Mouse (Mus musculus) neutrophil, adult 83 days (primary cell): ENCODE data around the gene Klhdc9. TPM values are rescaled to one million over a fixed set of nuclear protein-coding genes. Genes with fewer than 3 reads are reported as not detected.

Source experiments
- total RNA-seq, 2 experiments: library from RNA; stranded (reverse); gene quantifications; one replicate each; pipeline ENCODE4 v1.2.4; 2023

The Klhdc9 gene
- total RNA-seq, result not detected

GRCm38 (mm10) chr1:171360656-171361055 is at the start of gene Klhdc9:
Klhdc9 (minus strand) TSS chr1:171360798.

GRCm38 (mm10) chr1:171388376-171389102 is 27.9 kb upstream of the Klhdc9 start, which contains the start of gene Arhgap30:
Arhgap30 (plus strand) TSS chr1:171388954.

GRCm38 (mm10) chr1:171369845-171370556 is 9.4 kb upstream of the Klhdc9 start, which contains the start of gene Nectin4:
Nectin4 (plus strand) TSS chr1:171370099.

GRCm38 (mm10) chr1:171345225-171346094 is 15.1 kb downstream of the Klhdc9 start, which contains the start of the genes Nit1 and Pfdn2:
Nit1 (minus strand) TSS chr1:171345646.
Pfdn2 (plus strand) TSS chr1:171345670.

GRCm38 (mm10) chr1:171328839-171329432 is 31.7 kb downstream of the Klhdc9 start, which contains the start of gene Dedd:
Dedd (plus strand) TSS chr1:171329145.

Other genes with a start within 250 kb of the Klhdc9 start
- gene Cfap126, start 246.9 kb downstream of the Klhdc9 start, total RNA-seq, result under 1 TPM in 1 of 2 experiments, not detected in 1; 0.48 TPM
- gene Sdhc, start 210.2 kb downstream of the Klhdc9 start, total RNA-seq, result 10 to 100 TPM; 90.5 to 99.9 TPM
- not detected for gene Mpz, start 210.1 kb downstream of the Klhdc9 start, total RNA-seq
- gene Pcp4l1, start 164.5 kb downstream of the Klhdc9 start, total RNA-seq, result 1 to 10 TPM in 1 of 2 experiments, under 1 TPM in 1; 0.44 to 1.1 TPM
- gene Nr1i3, start 146.8 kb downstream of the Klhdc9 start, total RNA-seq, result not detected
- gene Tomm40l, start 138.3 kb downstream of the Klhdc9 start, total RNA-seq, result 10 to 100 TPM; 12.6 to 13.3 TPM
- gene Apoa2, start 135.7 kb downstream of the Klhdc9 start, total RNA-seq, result not detected
- 1,000 to 10,000 TPM in 1 of 2 experiments, 100 to 1,000 TPM in 1; 983 to 1,080 TPM for gene Fcer1g, start 126.4 kb downstream of the Klhdc9 start, total RNA-seq
- not detected for gene Adamts4, start 110.4 kb downstream of the Klhdc9 start, total RNA-seq
- 100 to 1,000 TPM in 1 of 2 experiments, 10 to 100 TPM in 1; 98.7 to 109 TPM for gene Ndufs2, start 109.4 kb downstream of the Klhdc9 start, total RNA-seq
- gene B4galt3, start 90.5 kb downstream of the Klhdc9 start, total RNA-seq, result 100 to 1,000 TPM; 117 to 119 TPM
- gene Ppox, start 79.6 kb downstream of the Klhdc9 start, total RNA-seq, result 10 to 100 TPM; 80.1 to 81.5 TPM
- gene Usp21, start 72.8 kb downstream of the Klhdc9 start, total RNA-seq, result 10 to 100 TPM; 31.7 to 36.2 TPM
- gene Ufc1, start 65.8 kb downstream of the Klhdc9 start, total RNA-seq, result 10 to 100 TPM; 46.1 to 47.0 TPM
- gene Dedd, start 31.7 kb downstream of the Klhdc9 start, total RNA-seq, result 10 to 100 TPM; 27.2 to 28.6 TPM
- gene Nit1, start 15.2 kb downstream of the Klhdc9 start, total RNA-seq, result 10 to 100 TPM; 16.6 to 23.2 TPM
- gene Pfdn2, start 15.1 kb downstream of the Klhdc9 start, total RNA-seq, result 10 to 100 TPM; 30.1 to 30.6 TPM
- gene Nectin4, start 9.3 kb upstream of the Klhdc9 start, total RNA-seq, result 1 to 10 TPM; 1.1 to 1.5 TPM
- 100 to 1,000 TPM; 193 to 235 TPM for gene Arhgap30, start 28.2 kb upstream of the Klhdc9 start, total RNA-seq
- gene Usf1, start 50.5 kb upstream of the Klhdc9 start, total RNA-seq, result 10 to 100 TPM; 77.5 to 86.2 TPM
- 1 to 10 TPM; 4.2 to 10.0 TPM for gene Tstd1, start 58.1 kb upstream of the Klhdc9 start, total RNA-seq
- gene F11r, start 76.7 kb upstream of the Klhdc9 start, total RNA-seq, result 1 to 10 TPM in 1 of 2 experiments, under 1 TPM in 1; 0.18 to 1.3 TPM
- 1 to 10 TPM; 3.3 to 5.0 TPM for gene Alyref2, start 142.7 kb upstream of the Klhdc9 start, total RNA-seq
- gene Itln1, start 174.5 kb upstream of the Klhdc9 start, total RNA-seq, result not detected
- 10 to 100 TPM in 1 of 2 experiments, 1 to 10 TPM in 1; 7.8 to 14.4 TPM for gene Cd244a, start 198.4 kb upstream of the Klhdc9 start, total RNA-seq
- 10 to 100 TPM; 16.6 to 22.7 TPM for gene Ly9, start 246.6 kb upstream of the Klhdc9 start, total RNA-seq